Mouse (Mus musculus): Measurements from ENCODE around the gene Sgip1. TPM values are rescaled to one million over a fixed set of nuclear protein-coding genes. Genes with fewer than 3 reads are reported as not detected.

Gene Sgip1
- not detected in 2 replicates for polyA plus RNA-seq (2012; ENCODE audit: insufficient read depth, insufficient read length, low replicate concordance, missing spikeins)

- TF ChIP-seq POLR2A (IDR thresholded peaks at IDR 0.05; ENCODE audit: insufficient read depth, low read depth, low read length), result no peak
- TF ChIP-seq CTCF (IDR thresholded peaks at IDR 0.05; ENCODE audit: insufficient read depth, low read depth, low read length), result no peak
- Histone ChIP-seq H3K4me3 (ENCODE audit: insufficient read depth, low read depth, low read length) (no peak within 1 kb of the TSS), H3K4me1 (ENCODE audit: control insufficient read depth, insufficient read depth, low read length) (no peaks in the 10 kb centered on the region), H3K27ac (ENCODE audit: insufficient read depth, low read depth, low read length) (no peak within 1 kb of the TSS)
- WGBS, result 77% methylated on average over 8 of the region's 8 CpGs
Observed at GRCm38 (mm10) chr4:102741287-102741686, at the start of gene Sgip1. Sgip1 (plus strand) TSS chr4:102741297.

GRCm38 (mm10) chr4:102691402-102691801 is 49.7 kb upstream of the Sgip1 start:
- TF ChIP-seq CTCF (IDR thresholded peaks at IDR 0.05; ENCODE audit: insufficient read depth, low read depth, low read length), result no peak
- no peak for TF ChIP-seq POLR2A (IDR thresholded peaks at IDR 0.05; ENCODE audit: insufficient read depth, low read depth, low read length)
- no peak overlapping the region for H3K27ac ChIP-seq (ENCODE audit: insufficient read depth, low read depth, low read length)
- no peak overlapping the region for H3K4me3 ChIP-seq (ENCODE audit: insufficient read depth, low read depth, low read length)
- no peaks in the 10 kb centered on the region for H3K4me1 ChIP-seq (ENCODE audit: control insufficient read depth, insufficient read depth, low read length)
- WGBS, result 29% methylated on average over 4 of the region's 4 CpGs

DNA sequence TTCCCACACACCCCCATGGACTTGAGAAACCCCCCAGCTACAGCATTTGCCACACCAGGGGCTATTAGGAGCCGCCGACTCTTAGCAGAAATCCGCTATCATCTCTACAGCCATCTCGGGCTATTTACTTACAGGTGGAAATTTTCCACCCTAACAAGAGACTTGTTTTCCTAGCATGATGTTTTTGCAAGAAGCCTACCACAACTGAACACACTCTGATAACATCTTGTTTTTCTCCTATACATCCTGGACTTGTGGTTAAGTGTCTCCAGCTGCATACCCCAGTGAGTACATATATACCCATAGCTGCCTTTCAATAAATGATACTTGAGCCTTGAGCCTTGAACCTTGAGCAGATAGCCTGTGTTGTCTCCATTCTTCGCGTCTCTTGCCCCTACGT is 43.1 kb upstream of the Sgip1 start:
- 94% methylated on average over 7 of the region's 7 CpGs for WGBS
- no peak for TF ChIP-seq CTCF (IDR thresholded peaks at IDR 0.05; ENCODE audit: insufficient read depth, low read depth, low read length)
- no peak for TF ChIP-seq POLR2A (IDR thresholded peaks at IDR 0.05; ENCODE audit: insufficient read depth, low read depth, low read length)

DNA sequence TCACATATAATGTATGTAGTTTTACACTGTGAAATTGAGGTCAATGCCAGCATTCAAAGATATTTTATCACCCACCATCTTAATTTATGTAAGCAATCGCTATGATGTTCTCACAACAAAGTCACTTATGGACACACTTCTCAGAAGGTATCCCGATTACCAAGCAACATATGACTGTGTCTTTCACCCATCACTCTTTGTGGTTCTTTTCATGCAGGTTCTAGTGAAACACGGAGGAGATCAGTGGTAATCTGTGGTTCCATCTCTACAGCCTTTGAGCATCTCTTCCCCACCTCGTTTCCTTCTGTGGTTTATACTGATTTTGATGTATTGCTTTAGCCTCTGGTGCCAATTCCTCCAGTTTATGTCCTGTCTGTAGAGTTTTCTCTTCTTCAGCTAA is 29.4 kb upstream of the Sgip1 start:
- no peak overlapping the region for H3K27ac ChIP-seq (ENCODE audit: insufficient read depth, low read depth, low read length)
- H3K4me3 ChIP-seq (ENCODE audit: insufficient read depth, low read depth, low read length), result no peak overlapping the region
- TF ChIP-seq CTCF (IDR thresholded peaks at IDR 0.05; ENCODE audit: insufficient read depth, low read depth, low read length) (no peak), POLR2A (IDR thresholded peaks at IDR 0.05; ENCODE audit: insufficient read depth, low read depth, low read length) (no peak)
- H3K4me1 ChIP-seq (ENCODE audit: control insufficient read depth, insufficient read depth, low read length), result no peaks in the 10 kb centered on the region
- 90% methylated on average over 4 of the region's 4 CpGs for WGBS

More for the DNA sequence above, 43.1 kb upstream of the Sgip1 start:
- Histone ChIP-seq H3K27ac (ENCODE audit: insufficient read depth, low read depth, low read length) (no peak overlapping the region), H3K4me1 (ENCODE audit: control insufficient read depth, insufficient read depth, low read length) (no peaks in the 10 kb centered on the region), H3K4me3 (ENCODE audit: insufficient read depth, low read depth, low read length) (no peak overlapping the region)

DNA sequence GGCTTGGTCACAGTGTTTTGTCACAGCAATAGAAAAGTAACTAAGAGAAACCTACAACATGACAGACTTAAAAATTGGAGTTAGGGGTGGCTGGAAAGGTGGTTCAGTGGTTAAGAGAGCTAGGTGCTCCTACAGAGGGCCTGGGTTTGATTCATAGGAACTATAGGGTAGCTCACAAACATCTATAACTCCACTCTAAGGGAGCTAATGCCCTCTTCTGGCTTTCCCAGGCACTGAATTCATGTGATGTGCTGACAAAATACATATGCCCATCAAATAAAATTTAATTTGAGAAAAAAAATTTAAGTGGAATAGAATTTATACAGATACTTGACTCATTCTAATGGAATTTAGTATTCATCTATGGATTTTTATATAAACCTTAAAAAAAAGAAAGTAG is 25.6 kb upstream of the Sgip1 start:
- H3K4me3 ChIP-seq (ENCODE audit: insufficient read depth, low read depth, low read length), result no peak overlapping the region
- H3K27ac ChIP-seq (ENCODE audit: insufficient read depth, low read depth, low read length), result no peak overlapping the region
- H3K4me1 ChIP-seq (ENCODE audit: control insufficient read depth, insufficient read depth, low read length), result no peaks in the 10 kb centered on the region
- TF ChIP-seq CTCF (IDR thresholded peaks at IDR 0.05; ENCODE audit: insufficient read depth, low read depth, low read length) (no peak), POLR2A (IDR thresholded peaks at IDR 0.05; ENCODE audit: insufficient read depth, low read depth, low read length) (no peak)

GRCm38 (mm10) chr4:102717123-102717828 is 23.8 kb upstream of the Sgip1 start:
- 77% methylated on average over 5 of the region's 5 CpGs for WGBS
- no peak overlapping the region for H3K4me3 ChIP-seq (ENCODE audit: insufficient read depth, low read depth, low read length)
- no peak for TF ChIP-seq CTCF (IDR thresholded peaks at IDR 0.05; ENCODE audit: insufficient read depth, low read depth, low read length)
- TF ChIP-seq POLR2A (IDR thresholded peaks at IDR 0.05; ENCODE audit: insufficient read depth, low read depth, low read length), result no peak
- H3K4me1 ChIP-seq (ENCODE audit: control insufficient read depth, insufficient read depth, low read length), result no peaks in the 10 kb centered on the region
- H3K27ac ChIP-seq (ENCODE audit: insufficient read depth, low read depth, low read length), result no peak overlapping the region

- Histone ChIP-seq H3K4me1 (ENCODE audit: control insufficient read depth, insufficient read depth, low read length) (no peaks in the 10 kb centered on the region), H3K4me3 (ENCODE audit: insufficient read depth, low read depth, low read length) (no peak overlapping the region), H3K27ac (ENCODE audit: insufficient read depth, low read depth, low read length) (no peak overlapping the region)
- TF ChIP-seq CTCF (IDR thresholded peaks at IDR 0.05; ENCODE audit: insufficient read depth, low read depth, low read length), result no peak
- WGBS, result 0% methylated on average over 1 of the region's 1 CpGs
Observed at GRCm38 (mm10) chr4:102719535-102719934, 21.6 kb upstream of the Sgip1 start.

DNA sequence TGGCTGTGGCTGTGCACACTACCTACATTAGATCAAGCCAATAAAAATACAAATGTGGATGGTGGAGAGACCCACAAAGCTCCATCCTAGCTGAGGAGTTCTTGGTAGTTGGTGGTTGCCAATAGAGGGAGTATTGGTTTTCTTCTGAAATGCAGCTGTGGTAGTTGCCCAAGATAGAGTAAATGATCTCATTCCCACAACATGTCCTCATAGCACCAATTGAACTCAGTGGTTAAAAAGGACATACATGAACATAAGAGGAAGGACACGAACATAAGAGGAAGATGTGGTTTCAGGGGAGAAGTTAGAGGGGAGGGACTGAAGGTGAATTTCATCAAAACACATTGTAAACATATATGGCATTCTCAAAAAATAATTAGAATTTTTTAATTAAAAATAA is 21.1 kb upstream of the Sgip1 start:
- 71% methylated on average over 1 of the region's 1 CpGs for WGBS
- H3K27ac ChIP-seq (ENCODE audit: insufficient read depth, low read depth, low read length), result no peak overlapping the region
- no peak for TF ChIP-seq CTCF (IDR thresholded peaks at IDR 0.05; ENCODE audit: insufficient read depth, low read depth, low read length)

DNA sequence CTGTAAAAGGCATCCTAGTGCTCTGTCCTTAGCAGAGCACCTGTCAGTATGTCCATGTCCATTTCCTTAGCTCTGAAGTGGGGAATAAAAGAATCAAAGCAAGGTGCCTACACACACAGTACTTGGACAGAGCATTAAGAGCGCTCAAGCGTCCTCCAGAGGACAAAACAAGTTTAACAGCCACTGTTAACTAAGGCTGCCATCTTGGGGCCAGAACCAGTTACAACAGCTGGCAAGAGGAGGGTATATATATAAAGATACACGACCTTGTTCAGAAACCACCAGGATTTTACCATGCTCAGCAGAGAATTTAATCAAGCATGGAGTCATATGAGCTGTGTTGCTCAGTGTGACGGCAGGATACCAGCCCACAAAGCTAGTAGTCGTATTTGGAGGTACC is 16.7 kb upstream of the Sgip1 start:
- 79% methylated on average over 5 of the region's 5 CpGs for WGBS

More for the DNA sequence above, 21.1 kb upstream of the Sgip1 start:
- no peaks in the 10 kb centered on the region for H3K4me1 ChIP-seq (ENCODE audit: control insufficient read depth, insufficient read depth, low read length)
- H3K4me3 ChIP-seq (ENCODE audit: insufficient read depth, low read depth, low read length), result no peak overlapping the region

More for the DNA sequence above, 16.7 kb upstream of the Sgip1 start:
- TF ChIP-seq CTCF (IDR thresholded peaks at IDR 0.05; ENCODE audit: insufficient read depth, low read depth, low read length) (no peak), POLR2A (IDR thresholded peaks at IDR 0.05; ENCODE audit: insufficient read depth, low read depth, low read length) (no peak)
- Histone ChIP-seq H3K27ac (ENCODE audit: insufficient read depth, low read depth, low read length) (no peak overlapping the region), H3K4me1 (ENCODE audit: control insufficient read depth, insufficient read depth, low read length) (no peaks in the 10 kb centered on the region), H3K4me3 (ENCODE audit: insufficient read depth, low read depth, low read length) (no peak overlapping the region)
